Mouse (Mus musculus): Measurements from ENCODE around the gene Map3k10.
"Not testable (repeated sequence)": the region's sequence is repeated elsewhere in the genome, so short reads cannot be mapped to it uniquely, and the experiment has no call there.

The Map3k10 gene

DNA sequence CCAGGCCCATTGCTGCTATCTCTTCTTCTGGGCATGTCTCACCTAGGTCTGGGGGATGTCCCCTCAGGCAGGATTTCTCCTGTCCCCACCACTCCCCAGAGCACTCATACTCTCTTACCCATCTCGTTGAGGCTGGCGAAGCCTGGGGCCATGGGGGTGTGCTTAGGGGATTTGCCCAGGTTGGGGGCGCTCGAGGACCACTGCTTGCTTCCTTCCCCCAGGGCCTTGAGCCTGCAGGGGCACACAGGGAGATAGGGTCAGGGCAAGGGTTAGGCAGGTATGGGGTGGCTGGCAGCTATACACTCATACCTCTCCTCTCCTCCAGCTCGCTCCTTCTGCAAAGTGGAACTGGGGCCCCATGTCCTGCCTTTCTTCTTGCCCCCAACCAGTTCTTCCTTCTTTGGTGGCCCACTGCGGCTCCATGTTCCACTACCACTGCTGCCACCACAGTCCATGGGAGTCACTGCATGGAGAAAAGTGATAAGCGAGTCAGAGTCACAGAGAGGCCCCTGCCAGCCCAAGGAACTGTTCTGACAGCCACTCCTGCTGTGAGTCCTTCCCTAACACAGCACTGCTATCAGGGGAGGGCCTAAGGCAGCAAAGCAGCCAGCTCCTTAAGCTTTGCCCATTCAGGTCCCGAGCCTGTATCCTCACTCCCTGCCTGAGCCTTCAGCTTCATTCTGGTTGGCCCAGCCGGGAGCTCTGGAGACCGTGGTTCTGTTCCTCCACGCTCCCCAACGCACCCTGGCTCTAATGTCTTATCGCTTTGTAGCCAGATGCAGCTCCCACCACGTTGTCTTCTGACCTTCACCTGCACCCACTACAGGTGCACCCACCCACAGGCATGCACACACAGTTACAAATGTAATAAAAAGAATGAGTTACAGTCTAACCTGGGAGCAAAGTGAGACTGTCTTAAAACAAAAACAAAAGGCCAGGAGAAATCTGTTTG is 15.4 kb downstream of the Map3k10 start:
- in situ Hi-C loops (cut with MboI; ENCODE audit: unreplicated experiment in 2 of 2), result loop anchor here in 1 of 2 experiments (25.0 kb wide), 1 partner anchor 653 kb away; the partner anchor contains the start of genes Dll3 and Timm50

DNA sequence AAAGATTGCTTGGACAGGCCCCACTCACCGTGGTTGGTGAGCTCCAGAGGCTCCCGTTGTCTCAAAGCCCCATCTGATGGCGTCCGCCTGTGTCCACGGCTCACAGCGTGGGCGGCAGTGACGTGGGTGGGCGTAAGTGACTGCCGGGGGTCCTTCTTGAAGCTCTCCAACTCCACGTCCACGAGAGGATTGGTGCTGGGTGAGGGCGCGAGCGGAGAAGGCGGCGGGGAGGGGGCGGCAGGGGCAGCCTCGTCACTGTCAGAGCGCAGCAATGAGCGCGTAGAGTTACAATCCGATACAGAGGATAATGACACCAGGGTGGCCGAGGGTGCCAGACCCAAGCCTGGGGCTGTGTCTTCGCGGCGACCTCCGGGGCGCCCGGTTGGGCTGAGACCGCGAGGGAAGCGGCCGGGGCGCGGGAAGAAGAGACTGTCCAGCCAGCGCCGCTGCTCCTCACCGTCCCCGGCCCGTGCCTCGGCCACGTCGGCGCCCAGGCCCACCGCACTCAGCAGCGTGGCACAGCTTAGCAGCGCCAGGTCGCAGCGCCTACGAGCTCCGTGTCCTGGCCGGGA is 16.5 kb downstream of the Map3k10 start:
- in situ Hi-C loops (cut with MboI; ENCODE audit: unreplicated experiment in 2 of 2), result loop anchor here in 1 of 2 experiments (25.0 kb wide), 1 partner anchor 654 kb away; the partner anchor contains the start of genes Dll3 and Timm50

DNA sequence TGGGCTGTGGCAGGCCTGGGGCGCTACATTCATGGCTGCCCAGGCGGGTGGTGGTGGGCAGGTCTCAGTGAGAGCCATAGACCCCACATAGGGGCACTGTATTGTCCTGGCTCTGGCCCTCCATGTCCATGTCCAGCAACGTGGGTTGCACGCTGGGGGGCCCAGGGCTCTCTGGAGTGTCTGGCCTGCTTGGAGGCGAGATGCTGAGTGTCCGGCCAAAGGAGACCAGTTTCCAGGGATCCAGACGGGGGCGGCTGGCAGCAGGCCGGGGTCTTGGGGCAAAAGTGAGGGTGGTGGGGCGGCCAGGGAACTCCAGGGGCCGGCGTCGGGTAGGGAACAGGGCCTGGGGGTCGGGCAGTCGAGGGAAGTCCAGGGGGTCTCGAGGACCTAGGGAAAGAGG is 17.8 kb downstream of the Map3k10 start:
- in situ Hi-C loops (cut with MboI; ENCODE audit: unreplicated experiment in 2 of 2), result loop anchor here in 1 of 2 experiments (25.0 kb wide), 1 partner anchor 656 kb away; the partner anchor contains the start of genes Dll3 and Timm50

DNA sequence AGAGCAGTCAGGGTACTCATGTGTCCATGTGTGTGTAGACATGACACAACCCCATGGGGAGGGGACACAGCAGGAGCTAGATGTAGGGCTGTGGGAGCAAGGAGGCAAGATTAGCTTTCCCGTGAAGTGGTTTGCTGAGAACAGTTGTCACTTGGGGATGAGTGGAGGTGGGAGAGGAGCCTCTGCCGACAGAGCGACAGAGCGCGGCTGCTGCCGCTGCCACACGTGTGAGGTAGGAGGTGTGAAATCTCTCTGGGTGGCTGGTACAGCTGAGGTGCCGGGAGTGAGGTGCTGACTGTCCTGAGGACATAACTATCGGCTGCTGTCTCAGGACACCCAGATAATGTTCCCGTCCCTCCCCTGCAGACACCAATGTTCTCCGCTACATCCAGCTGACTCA is 18.9 kb downstream of the Map3k10 start:
- in situ Hi-C loops (cut with MboI; ENCODE audit: unreplicated experiment in 2 of 2), result loop anchor here in 1 of 2 experiments (25.0 kb wide), 1 partner anchor 657 kb away; the partner anchor contains the start of genes Dll3 and Timm50

DNA sequence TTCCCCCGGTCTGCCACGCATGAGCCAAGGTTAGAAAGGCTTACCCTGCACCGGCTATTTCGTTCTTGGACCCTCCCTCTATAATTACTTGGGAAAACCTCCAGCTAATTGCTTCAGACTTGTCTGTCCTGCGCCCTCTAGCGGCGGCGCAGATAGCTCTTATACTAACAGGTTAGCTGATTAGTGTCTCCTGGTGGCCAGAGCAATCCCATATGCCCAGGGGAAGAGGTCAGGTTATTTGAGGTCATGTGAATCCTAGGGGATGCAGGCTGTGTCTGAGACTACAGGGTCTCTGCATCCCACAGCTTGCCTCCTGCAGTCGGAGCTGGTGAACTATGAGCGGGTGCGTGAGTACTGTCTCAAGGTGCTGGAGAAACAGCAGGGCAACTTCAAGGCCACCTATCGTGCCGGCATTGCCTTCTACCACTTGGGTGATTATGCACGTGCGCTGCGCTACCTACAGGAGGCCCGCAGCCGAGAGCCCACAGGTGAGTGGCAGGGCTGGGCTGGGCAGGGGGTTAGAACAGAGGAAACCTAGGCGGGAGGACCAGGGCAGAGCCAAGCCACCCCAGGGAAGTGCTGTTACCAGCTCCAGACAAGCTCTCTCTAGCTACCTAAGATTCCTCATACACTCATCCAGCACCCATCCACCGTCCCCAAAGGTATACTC is 19.7 kb downstream of the Map3k10 start:
- in situ Hi-C loops (cut with MboI; ENCODE audit: unreplicated experiment in 2 of 2), result loop anchor here (5.0 to 25.0 kb wide), 2 partner anchors 73 to 658 kb away; partner anchors contain the start of genes Dll3 (in 1 of the 2) and Timm50 (in 1 of the 2)

DNA sequence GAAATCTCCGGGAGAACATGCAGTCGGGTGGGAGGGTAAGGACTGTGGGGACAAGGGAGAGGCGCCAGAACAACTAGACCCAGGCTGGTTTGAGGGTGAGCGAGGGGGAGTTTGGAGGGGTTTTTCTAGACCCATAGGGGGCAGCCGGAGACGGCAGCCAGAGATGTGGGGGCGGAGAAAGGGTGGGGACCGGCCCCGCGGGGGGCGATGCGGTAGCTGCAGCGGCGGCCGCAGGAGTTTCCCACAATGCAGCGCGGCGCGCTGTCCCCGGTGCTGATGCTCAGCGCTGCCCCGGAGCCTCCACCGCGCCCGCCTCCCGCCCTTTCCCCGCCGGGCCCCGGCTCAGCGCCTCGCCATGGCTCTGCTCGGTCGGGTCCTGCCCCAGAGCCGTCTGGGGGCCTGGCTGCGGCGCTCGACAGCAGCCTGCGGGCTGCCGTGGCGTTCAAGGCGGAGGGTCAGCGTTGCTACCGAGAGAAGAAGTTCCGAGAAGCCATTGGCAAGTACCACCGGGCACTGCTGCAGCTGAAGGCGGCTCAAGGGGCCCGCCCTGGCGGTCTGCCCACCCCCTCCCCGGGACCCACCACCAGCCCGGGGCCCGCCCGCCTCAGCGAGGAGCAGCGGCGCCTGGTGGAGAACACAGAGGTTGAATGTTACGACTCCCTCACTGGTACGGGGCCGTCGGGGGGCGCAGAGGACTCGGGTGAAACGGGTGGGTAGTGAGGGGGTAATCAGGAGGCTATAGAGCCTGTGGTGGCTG is 20.5 kb downstream of the Map3k10 start, which contains the start of gene Ttc9b:
Ttc9b (plus strand) TSS at position 235 of the 757 bp plus-strand sequence.
- in situ Hi-C loops (cut with MboI; ENCODE audit: unreplicated experiment in 2 of 2), result loop anchor here (5.0 to 25.0 kb wide), 2 partner anchors 73 to 658 kb away; partner anchors contain the start of genes Dll3 (in 1 of the 2) and Timm50 (in 1 of the 2)

DNA sequence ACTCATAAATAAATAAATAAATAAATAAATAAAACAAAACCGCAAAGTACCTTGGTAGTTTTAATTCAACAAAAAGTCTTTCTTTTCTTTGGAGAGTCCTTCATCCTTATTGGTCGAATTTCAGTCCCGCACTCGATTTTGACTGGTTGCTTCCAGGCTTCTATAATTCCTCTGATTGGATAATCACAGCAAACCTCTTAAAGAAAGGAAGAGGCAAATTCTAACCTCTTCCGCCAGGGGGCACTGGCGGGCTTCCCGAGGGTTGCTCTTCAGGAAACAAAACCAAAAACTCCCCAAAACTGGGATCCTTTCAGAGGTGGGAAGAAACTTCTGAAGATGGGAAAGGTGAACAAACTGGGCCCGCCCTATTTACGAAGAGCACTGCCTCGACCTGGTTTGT is 23.4 kb downstream of the Map3k10 start:
- in situ Hi-C loops (cut with MboI; ENCODE audit: unreplicated experiment in 2 of 2), result loop anchor here (5.0 to 25.0 kb wide), 2 partner anchors 76 to 661 kb away; partner anchors contain the start of genes Dll3 (in 1 of the 2) and Timm50 (in 1 of the 2)

DNA sequence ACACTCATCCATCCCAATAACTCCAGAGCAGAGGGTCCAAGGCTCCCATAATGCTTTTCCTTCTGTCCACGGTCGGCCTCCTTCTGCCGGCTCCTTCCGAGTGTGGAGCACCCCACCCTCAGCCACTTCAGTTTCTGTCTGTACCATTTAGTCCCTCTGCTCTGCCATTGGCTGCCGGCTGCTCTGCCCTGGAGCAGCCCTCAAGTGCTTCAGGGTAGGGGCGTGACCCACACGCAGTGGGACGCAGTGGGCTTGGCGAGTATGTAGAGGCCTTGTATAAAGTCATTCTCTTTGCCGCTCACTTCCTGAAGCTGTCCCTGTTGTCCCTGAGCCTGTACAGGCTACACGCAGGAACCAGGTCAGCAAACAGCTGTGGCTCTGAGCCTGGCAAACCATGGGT is 24.7 kb downstream of the Map3k10 start:
- in situ Hi-C loops (cut with MboI; ENCODE audit: unreplicated experiment in 2 of 2), result loop anchor here (5.0 to 25.0 kb wide), 2 partner anchors 78 to 663 kb away; partner anchors contain the start of genes Dll3 (in 1 of the 2) and Timm50 (in 1 of the 2)

DNA sequence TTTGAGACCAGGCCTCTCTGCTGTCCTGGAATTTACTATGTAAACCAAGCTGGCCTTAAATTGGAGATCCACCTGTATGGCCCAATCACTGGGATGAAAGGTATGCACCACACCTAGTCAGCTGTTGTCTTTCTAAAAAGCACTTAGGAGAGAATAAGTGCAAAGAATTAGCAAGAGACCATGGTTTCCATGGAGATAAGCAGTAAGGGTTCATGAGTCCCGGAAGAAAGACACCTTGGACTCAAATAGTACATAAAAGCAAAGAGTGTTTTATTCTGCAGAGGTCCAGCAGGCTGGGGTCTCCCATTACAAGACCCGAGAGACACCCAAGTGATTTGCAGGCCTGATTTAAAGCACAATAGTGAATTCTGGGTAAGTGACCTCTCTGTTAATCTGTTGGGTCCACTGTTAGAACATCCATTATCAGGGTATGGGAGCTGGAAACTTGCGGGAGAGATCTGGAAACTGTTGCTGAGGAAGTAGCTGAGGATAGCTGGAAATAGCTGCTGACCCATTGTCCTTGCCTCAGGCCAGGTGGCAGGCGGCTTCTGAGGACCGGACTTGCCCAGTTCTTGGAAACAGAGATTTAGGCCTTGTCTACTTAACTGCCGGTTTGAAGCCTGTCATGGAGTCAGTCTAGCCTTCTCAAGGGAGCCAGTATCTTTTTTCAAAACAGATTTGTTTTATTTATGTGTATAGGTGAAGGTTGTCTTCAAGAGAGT is 27.0 kb downstream of the Map3k10 start:
- in situ Hi-C loops (cut with MboI; ENCODE audit: unreplicated experiment in 2 of 2), result no loop called here

DNA sequence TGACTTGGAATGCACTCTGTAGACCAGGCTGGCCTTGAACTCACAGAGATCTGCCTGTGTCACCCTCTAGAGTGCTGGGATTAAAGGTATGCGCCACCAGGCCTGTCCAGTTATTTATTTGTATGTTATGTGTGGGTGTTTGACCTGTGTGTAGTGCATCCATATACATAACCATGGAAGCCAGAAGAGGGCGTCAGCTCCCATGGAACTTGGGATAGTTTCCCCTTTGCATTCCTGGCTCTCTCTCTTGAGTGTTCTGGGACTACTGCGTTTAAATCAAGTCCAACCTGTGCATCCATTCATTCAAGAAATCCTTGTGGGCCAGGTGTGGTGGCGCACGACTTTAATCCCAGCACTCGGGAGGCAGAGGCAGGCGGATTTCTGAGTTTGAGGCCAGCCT is 27.9 kb downstream of the Map3k10 start:
- in situ Hi-C loops (cut with MboI; ENCODE audit: unreplicated experiment in 2 of 2), result no loop called here

DNA sequence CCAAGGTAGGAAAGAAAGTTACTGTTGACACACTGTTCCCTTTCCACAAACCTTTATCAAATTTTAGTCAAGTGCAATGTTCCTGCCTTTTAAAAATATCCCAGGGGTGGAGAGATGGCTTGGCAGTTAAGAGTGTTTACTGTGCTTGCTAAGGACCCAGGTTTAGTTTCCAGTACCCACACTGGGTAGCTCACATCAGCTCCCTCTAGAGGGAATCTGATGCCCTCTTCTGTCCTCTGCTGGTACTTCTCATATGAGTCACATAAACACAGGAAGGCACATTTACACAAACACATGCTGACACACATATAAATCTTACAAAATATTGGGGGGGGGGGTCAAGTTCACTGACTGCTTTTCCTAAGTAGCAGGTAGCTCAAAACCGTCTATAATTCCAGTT is 29.9 kb downstream of the Map3k10 start:
- in situ Hi-C loops (cut with MboI; ENCODE audit: unreplicated experiment in 2 of 2), result no loop called here

DNA sequence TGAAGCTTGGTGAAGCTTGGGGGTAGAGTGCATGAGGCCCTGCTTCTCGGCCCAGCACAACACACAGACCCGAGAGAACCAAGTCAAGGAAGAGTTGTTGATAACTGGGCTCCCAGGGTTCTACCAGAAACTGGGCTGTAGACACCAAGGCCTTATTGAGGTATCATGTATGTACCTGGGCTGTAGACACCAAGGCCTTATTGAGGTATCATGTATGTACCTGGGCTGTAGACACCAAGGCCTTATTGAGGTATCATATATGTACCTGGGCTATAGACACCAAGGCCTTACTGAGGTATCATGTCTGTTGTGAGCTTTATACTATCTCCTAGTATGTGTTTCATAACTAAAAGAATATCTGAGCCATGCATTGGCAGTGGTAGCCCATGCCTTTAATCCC is 39.3 kb downstream of the Map3k10 start:
- in situ Hi-C loops (cut with MboI; ENCODE audit: unreplicated experiment in 2 of 2), result not testable (repeated sequence)

DNA sequence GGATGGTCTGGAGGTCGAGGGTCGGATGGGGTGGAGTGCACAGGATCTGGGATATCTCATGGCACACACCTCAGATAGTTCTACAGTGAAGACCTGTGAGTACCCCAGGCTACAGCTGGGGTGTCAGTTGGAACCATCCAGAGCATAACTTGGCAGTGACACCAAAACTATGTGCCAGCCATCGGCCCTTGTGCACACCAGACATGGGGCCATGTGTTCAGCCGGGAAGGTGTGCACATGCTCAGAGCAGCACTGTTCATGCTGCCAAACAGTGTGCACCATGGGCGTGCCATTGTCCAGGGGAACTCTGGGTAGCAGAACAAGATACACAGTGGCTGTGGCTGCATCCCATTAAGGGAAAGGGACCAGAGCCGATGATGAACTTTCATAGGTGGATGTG is 39.7 kb downstream of the Map3k10 start:
- in situ Hi-C loops (cut with MboI; ENCODE audit: unreplicated experiment in 2 of 2), result no loop called here

DNA sequence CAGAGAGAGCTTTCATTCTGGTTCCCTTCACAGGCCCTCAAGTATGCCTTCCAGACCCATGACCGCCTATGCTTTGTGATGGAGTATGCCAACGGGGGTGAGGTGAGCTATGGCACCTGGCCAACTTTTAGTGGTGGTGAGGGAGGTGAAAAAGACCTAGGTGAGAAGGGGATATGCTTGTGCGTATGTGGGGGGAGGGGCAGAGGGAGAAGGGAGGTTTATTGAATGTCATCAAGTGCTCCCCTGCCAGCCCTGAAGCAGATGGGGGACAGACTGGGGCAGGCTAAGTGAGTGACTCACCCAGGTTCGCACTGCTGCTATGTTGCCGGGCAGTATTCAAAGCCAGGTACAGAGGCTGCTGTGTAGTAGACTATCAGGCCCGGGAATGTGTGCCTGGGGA is 41.2 kb downstream of the Map3k10 start:
- in situ Hi-C loops (cut with MboI; ENCODE audit: unreplicated experiment in 2 of 2), result no loop called here

DNA sequence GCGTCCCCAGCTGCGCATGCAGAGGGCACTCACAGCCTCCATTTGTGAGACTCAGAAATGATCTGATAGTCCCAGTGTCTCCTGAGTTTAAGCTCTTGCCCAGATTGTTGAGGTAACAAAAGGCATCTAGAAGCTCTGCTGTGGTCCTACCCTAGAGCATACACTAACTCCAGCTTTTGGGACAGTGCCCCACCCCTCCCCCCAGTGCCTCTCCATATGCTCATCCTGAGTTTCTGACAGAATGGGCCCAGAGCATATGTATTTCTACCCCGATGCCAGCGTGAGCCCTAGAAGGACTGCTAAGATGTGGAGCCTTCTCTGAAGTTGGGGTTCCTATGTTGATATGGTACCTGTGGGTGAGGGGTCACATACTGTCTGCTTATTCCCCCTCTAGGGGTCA is 43.0 kb downstream of the Map3k10 start:
- in situ Hi-C loops (cut with MboI; ENCODE audit: unreplicated experiment in 2 of 2), result no loop called here

DNA sequence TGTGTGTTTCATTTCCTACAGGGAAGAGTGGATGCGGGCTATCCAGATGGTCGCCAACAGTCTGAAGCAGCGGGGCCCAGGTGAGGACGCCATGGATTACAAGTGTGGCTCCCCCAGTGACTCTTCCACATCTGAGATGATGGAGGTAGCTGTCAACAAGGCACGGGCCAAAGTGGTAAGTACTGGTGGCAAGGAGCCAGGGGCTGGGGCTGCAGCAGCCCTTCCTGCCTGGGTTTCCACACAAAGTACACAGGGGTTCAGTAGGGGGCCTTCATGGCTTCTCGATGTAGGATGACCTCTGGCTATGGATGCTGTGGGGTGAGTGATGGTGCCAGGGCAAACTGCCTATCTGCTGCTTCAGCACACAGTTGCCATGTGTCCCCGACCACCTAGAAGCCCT is 45.6 kb downstream of the Map3k10 start:
- in situ Hi-C loops (cut with MboI; ENCODE audit: unreplicated experiment in 2 of 2), result not testable (repeated sequence)

DNA sequence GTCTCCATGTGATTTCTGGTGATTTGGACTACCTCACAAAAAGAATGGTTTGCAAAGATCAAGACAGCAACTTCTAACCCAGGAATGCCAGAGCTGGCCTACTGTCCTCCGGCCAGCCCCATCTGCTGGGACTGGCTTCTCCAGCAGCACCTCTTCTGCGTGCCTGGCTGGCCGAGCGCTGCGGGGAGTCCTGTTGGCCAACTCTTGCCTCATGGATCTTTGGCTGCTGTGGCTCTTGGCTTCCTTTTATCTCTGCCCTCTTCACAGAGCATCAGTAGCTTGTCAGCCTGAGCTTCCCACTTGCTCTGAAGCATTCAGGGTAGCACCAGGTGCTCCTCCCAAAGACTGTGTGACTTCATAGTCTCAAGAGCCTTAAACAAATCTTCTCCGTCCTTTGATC is 46.2 kb downstream of the Map3k10 start:
- in situ Hi-C loops (cut with MboI; ENCODE audit: unreplicated experiment in 2 of 2), result no loop called here

DNA sequence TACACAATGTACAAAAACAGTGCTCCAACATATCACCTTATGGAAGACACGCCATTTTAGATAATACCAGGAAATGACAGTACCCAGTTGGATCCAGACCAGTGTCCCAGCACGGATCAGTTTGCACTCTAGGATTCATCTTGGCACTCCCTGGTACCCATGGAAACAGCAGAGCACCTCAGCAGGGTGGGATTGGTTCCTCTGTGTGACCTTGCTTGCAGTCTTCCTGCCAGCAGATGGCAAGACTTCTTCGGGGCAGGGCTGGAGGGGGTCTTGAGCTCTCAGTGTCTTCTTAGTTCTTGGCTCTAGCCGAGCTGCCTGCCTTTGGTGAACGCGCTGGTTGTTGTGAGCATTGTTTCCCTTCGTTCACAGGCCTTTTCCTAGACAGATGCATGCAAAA is 46.7 kb downstream of the Map3k10 start:
- in situ Hi-C loops (cut with MboI; ENCODE audit: unreplicated experiment in 2 of 2), result no loop called here

DNA sequence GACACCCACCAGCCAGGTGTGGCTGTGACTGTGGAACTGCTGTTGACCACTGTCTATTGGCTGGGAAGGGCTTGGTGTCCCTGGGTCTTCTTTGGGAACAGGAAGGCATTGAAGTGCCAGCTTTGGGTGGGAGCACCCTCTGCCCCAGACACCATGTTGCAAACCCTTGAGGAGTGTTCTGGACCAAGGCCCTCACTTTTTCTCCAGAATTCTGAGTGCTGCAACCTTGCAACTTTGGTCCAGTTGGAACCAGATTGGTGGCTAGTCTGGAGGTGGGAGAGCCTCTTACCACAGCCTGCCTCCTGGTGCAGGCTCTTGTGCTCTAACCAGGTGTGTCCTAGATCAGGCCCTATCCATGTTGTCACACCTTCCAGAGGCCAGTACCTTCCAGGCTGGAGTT is 49.4 kb downstream of the Map3k10 start:
- in situ Hi-C loops (cut with MboI; ENCODE audit: unreplicated experiment in 2 of 2), result no loop called here

Data from v-Abl transformed pro-B cells (cell line).